Mouse (Mus musculus): ENCODE measurements around the gene Gm6685. TPM values are rescaled to one million over a fixed set of nuclear protein-coding genes. Genes with fewer than 3 reads are reported as not detected.
"Not testable (repeated sequence)": the region's sequence is repeated elsewhere in the genome, so short reads cannot be mapped to it uniquely, and the experiment has no call there.

Gm6685 gene
- 0.30 TPM in 1 of 2 replicates, not detected in the other for polyA plus RNA-seq (2014; fragmentation: Nextera tagmentation; extraction: Ambion mirVana)

- not testable (repeated sequence) for DNase-seq (ENCODE audit: low spot score); H3K9me3 ChIP-seq (ENCODE audit: control insufficient read depth, low read length); ATAC-seq (replicated peaks; ENCODE audit: low FRiP score); H3K4me2 ChIP-seq; H3K4me3 ChIP-seq (ENCODE audit: low read depth, low read length); H3K9ac ChIP-seq (ENCODE audit: low read depth, low read length); H3K36me3 ChIP-seq (ENCODE audit: control insufficient read depth, insufficient read depth, low read length); H3K4me1 ChIP-seq (replicated peaks; ENCODE audit: control insufficient read depth, insufficient read depth, low read length); H3K27ac ChIP-seq (ENCODE audit: low read depth, low read length); H3K27me3 ChIP-seq (replicated peaks; ENCODE audit: control insufficient read depth, insufficient read depth, low read length)
- WGBS: 90% methylated on average over 44 of the region's 45 CpGs
Measured at GRCm38 (mm10) chr11:28339224-28340150, at the start of gene Gm6685. Gene Gm6685, minus strand, starts transcription at chr11:28339867.

GRCm38 (mm10) chr11:28375891-28376290 is 36.2 kb upstream of the Gm6685 start:
- H3K4me1 ChIP-seq (replicated peaks; ENCODE audit: control insufficient read depth, insufficient read depth, low read length): no peaks in the 10 kb centered on the region
- ATAC-seq (replicated peaks; ENCODE audit: low FRiP score) (no peak), DNase-seq (ENCODE audit: low spot score) (no peak)
- H3K9ac ChIP-seq (ENCODE audit: low read depth, low read length): no peak overlapping the region
- H3K27ac ChIP-seq (ENCODE audit: low read depth, low read length): no peak overlapping the region
- no peaks in the 10 kb centered on the region for H3K9me3 ChIP-seq (ENCODE audit: control insufficient read depth, low read length)
- no peaks in the 10 kb centered on the region for H3K36me3 ChIP-seq (ENCODE audit: control insufficient read depth, insufficient read depth, low read length)
- no peak overlapping the region for H3K4me2 ChIP-seq
- H3K4me3 ChIP-seq (ENCODE audit: low read depth, low read length): no peak overlapping the region
- H3K27me3 ChIP-seq (replicated peaks; ENCODE audit: control insufficient read depth, insufficient read depth, low read length): no peaks in the 10 kb centered on the region

- Histone ChIP-seq H3K27ac (ENCODE audit: low read depth, low read length) (no peak overlapping the region), H3K27me3 (replicated peaks; ENCODE audit: control insufficient read depth, insufficient read depth, low read length) (no peaks in the 10 kb centered on the region), H3K9me3 (ENCODE audit: control insufficient read depth, low read length) (no peaks in the 10 kb centered on the region), H3K4me3 (ENCODE audit: low read depth, low read length) (no peak overlapping the region), H3K4me1 (replicated peaks; ENCODE audit: control insufficient read depth, insufficient read depth, low read length) (no peaks in the 10 kb centered on the region), H3K36me3 (ENCODE audit: control insufficient read depth, insufficient read depth, low read length) (no peaks in the 10 kb centered on the region), H3K4me2 (no peak overlapping the region), H3K9ac (ENCODE audit: low read depth, low read length) (no peak overlapping the region)
- DNase-seq (ENCODE audit: low spot score) (no peak), ATAC-seq (replicated peaks; ENCODE audit: low FRiP score) (no peak)
Measured at GRCm38 (mm10) chr11:28374636-28375035, 35.0 kb upstream of the Gm6685 start.

- not testable (repeated sequence) for H3K4me1 ChIP-seq (replicated peaks; ENCODE audit: control insufficient read depth, insufficient read depth, low read length); H3K4me3 ChIP-seq (ENCODE audit: low read depth, low read length); H3K36me3 ChIP-seq (ENCODE audit: control insufficient read depth, insufficient read depth, low read length); H3K9me3 ChIP-seq (ENCODE audit: control insufficient read depth, low read length); DNase-seq (ENCODE audit: low spot score); H3K9ac ChIP-seq (ENCODE audit: low read depth, low read length); ATAC-seq (replicated peaks; ENCODE audit: low FRiP score); H3K27ac ChIP-seq (ENCODE audit: low read depth, low read length); H3K27me3 ChIP-seq (replicated peaks; ENCODE audit: control insufficient read depth, insufficient read depth, low read length); H3K4me2 ChIP-seq
- WGBS: 62% methylated on average over 5 of the region's 5 CpGs
Measured at GRCm38 (mm10) chr11:28371381-28371780, 31.7 kb upstream of the Gm6685 start.

GRCm38 (mm10) chr11:28365929-28366244 is 26.2 kb upstream of the Gm6685 start:
- ATAC-seq (replicated peaks; ENCODE audit: low FRiP score) (no peak), DNase-seq (ENCODE audit: low spot score) (no peak)
- Histone ChIP-seq H3K4me3 (ENCODE audit: low read depth, low read length) (peak overlapping the region; percentile 25; the same call in 1 of the 2 replicates), H3K9ac (ENCODE audit: low read depth, low read length) (no peak overlapping the region), H3K27ac (ENCODE audit: low read depth, low read length) (no peak overlapping the region), H3K27me3 (replicated peaks; ENCODE audit: control insufficient read depth, insufficient read depth, low read length) (no peaks in the 10 kb centered on the region), H3K4me1 (replicated peaks; ENCODE audit: control insufficient read depth, insufficient read depth, low read length) (no peaks in the 10 kb centered on the region), H3K4me2 (peak overlapping the region; percentile 61), H3K9me3 (ENCODE audit: control insufficient read depth, low read length) (no peaks in the 10 kb centered on the region), H3K36me3 (ENCODE audit: control insufficient read depth, insufficient read depth, low read length) (no peaks in the 10 kb centered on the region)
- WGBS: 66% methylated on average over 2 of the region's 2 CpGs

GRCm38 (mm10) chr11:28365209-28365928 is 25.7 kb upstream of the Gm6685 start:
- no peaks in the 10 kb centered on the region for H3K36me3 ChIP-seq (ENCODE audit: control insufficient read depth, insufficient read depth, low read length)
- H3K9me3 ChIP-seq (ENCODE audit: control insufficient read depth, low read length): no peaks in the 10 kb centered on the region
- peak overlapping the region; percentile 61 for H3K4me2 ChIP-seq
- H3K4me1 ChIP-seq (replicated peaks; ENCODE audit: control insufficient read depth, insufficient read depth, low read length): no peaks in the 10 kb centered on the region
- H3K27ac ChIP-seq (ENCODE audit: low read depth, low read length): no peak overlapping the region
- H3K4me3 ChIP-seq (ENCODE audit: low read depth, low read length): peak overlapping the region; percentile 25
- H3K27me3 ChIP-seq (replicated peaks; ENCODE audit: control insufficient read depth, insufficient read depth, low read length): no peaks in the 10 kb centered on the region
- DNase-seq (ENCODE audit: low spot score) (peak; percentile 79), ATAC-seq (replicated peaks; ENCODE audit: low FRiP score) (peak; percentile 81)
- 9% methylated on average over 26 of the region's 26 CpGs for WGBS
- H3K9ac ChIP-seq (ENCODE audit: low read depth, low read length): 0 out of 2 replicates have a peak overlapping the region, but pooled peaks have one; percentile 48

- H3K4me1 ChIP-seq (replicated peaks; ENCODE audit: control insufficient read depth, insufficient read depth, low read length): no peaks in the 10 kb centered on the region
- DNase-seq (ENCODE audit: low spot score): no peak
- H3K27me3 ChIP-seq (replicated peaks; ENCODE audit: control insufficient read depth, insufficient read depth, low read length): no peaks in the 10 kb centered on the region
- ATAC-seq (replicated peaks; ENCODE audit: low FRiP score): no peak
- no peak overlapping the region for H3K4me3 ChIP-seq (ENCODE audit: low read depth, low read length)
- no peaks in the 10 kb centered on the region for H3K36me3 ChIP-seq (ENCODE audit: control insufficient read depth, insufficient read depth, low read length)
- no peak overlapping the region for H3K9ac ChIP-seq (ENCODE audit: low read depth, low read length)
- H3K27ac ChIP-seq (ENCODE audit: low read depth, low read length): no peak overlapping the region
- no peaks in the 10 kb centered on the region for H3K9me3 ChIP-seq (ENCODE audit: control insufficient read depth, low read length)
- WGBS: 82% methylated on average over 2 of the region's 2 CpGs
- no peak overlapping the region for H3K4me2 ChIP-seq
Measured at GRCm38 (mm10) chr11:28343465-28343864, 3.8 kb upstream of the Gm6685 start.

- no peaks in the 10 kb centered on the region for H3K4me1 ChIP-seq (replicated peaks; ENCODE audit: control insufficient read depth, insufficient read depth, low read length)
- H3K27me3 ChIP-seq (replicated peaks; ENCODE audit: control insufficient read depth, insufficient read depth, low read length): no peaks in the 10 kb centered on the region
- no peaks in the 10 kb centered on the region for H3K36me3 ChIP-seq (ENCODE audit: control insufficient read depth, insufficient read depth, low read length)
- ATAC-seq (replicated peaks; ENCODE audit: low FRiP score) (no peak), DNase-seq (ENCODE audit: low spot score) (no peak)
- H3K27ac ChIP-seq (ENCODE audit: low read depth, low read length): no peak overlapping the region
- no peak overlapping the region for H3K4me3 ChIP-seq (ENCODE audit: low read depth, low read length)
- H3K9ac ChIP-seq (ENCODE audit: low read depth, low read length): no peak overlapping the region
- WGBS: 63% methylated on average over 5 of the region's 5 CpGs
- H3K4me2 ChIP-seq: no peak overlapping the region
- H3K9me3 ChIP-seq (ENCODE audit: control insufficient read depth, low read length): no peaks in the 10 kb centered on the region
Measured at GRCm38 (mm10) chr11:28341887-28342286, 2.2 kb upstream of the Gm6685 start.
